Mouse (Mus musculus) cerebellum, postnatal 36 days (tissue): ENCODE results near the gene Alg2.

Source experiments
- DNase-seq, 2 experiments: peaks; one replicate each; pipeline ENCODE4 v3.0.0; 2021 to 2022; ENCODE audit warnings: mixed read lengths in 2 of 2

Gene Alg2

DNA sequence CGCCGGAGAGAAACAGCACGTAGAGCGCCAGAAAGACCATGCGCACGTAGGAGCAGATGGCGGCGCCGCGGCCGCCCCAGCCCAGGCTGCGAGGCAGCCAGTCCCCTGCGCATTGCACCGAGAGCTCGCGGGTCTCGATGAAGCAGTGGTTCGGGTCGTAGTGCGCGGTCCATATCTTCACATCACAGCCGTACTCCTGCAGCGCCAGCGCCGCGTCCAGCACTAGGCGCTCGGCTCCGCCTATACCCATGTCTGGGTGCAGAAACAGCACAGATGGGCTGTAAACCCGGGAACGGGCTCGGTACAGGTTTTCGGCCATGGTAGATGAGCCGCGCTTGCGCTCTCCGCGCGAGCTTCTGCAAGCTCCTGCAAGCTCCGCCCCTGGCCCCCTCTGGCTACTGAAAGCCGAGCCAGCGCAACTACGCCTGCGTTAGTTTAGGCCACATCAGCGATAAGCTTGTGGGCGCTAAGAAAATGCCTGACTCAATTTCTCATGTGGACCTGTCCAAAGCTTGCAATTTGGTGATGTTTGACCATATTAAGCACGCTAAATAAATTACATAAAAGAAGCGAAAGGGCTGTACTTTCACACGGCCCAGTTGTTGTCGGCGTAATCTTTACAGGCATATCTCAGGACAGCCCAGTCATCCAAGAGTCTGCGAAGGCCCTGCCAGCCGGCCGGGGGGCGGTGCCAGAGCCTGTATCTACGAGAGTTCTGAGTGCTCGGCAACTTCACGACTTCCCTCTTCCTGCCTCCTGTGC is at the start of gene Alg2, which contains the start of gene Sec61b:
TSS of gene Alg2 (minus strand) at position 366 of the 762 bp plus-strand sequence.
TSS of gene Sec61b (plus strand) at position 691 of the 762 bp plus-strand sequence.
- peak; percentile 98 for DNase-seq

DNA sequence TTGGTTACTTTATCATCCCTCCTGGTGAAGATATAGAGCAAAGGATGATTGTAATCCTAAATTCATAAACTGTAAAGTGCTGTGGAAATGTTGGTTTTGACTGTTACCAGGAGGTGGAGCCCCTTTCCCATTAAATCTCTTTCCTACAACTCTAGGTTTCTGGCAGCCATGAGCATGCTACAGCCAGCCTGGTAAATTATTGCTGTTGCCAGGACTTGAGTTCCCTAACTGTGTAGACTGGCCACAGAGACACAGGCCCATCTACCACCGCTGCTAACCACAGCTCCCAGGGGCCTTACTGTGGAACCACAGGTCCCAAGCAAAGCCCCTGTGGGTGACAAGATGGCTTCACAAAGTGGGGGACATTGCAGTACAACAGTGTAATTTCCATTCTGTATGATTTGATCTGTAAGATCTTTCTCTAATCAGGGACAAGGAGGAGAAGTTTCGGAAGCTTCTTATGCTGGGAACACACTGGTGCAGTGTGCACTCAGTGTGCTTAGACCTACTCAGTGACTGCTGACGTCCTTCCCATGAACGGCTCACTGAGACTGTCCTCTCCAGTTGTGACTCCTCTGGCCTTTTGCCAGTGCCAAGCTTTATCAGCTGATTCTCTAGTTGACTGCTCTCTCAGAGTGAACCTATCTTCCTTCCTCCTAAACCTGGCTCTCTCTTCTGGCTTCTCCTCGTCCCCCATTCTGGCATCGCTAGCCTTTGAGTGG is 47.9 kb upstream of the Alg2 start:
- DNase-seq = peak; percentile 14 to 39

DNA sequence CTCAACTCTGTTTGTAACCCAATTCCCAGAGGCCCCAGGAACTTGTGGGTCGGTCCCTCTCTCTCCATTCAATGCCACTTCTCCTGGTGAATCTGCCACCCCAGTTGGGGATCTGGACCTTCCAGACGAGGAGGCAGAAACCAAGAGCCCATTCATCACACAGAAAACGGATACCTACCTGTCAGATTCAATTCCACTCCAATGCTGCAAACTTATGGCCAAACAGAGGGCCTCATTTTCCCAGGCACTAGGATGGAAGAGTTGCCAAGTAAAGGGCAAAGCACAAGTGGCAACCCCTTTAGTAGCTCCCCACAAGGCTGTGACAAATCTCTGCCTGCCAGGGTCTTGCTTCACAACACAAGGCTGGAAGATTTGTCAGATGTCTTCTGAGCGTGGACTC is 45.9 kb upstream of the Alg2 start:
- no peak for DNase-seq

- DNase-seq = peak; percentile 36 to 53
Observed at GRCm38 (mm10) chr4:47518551-47519181, 44.5 kb upstream of the Alg2 start.

GRCm38 (mm10) chr4:47504841-47505517 is 30.8 kb upstream of the Alg2 start:
- no peak for DNase-seq

GRCm38 (mm10) chr4:47503045-47503444 is 28.9 kb upstream of the Alg2 start:
- no peak for DNase-seq

DNA sequence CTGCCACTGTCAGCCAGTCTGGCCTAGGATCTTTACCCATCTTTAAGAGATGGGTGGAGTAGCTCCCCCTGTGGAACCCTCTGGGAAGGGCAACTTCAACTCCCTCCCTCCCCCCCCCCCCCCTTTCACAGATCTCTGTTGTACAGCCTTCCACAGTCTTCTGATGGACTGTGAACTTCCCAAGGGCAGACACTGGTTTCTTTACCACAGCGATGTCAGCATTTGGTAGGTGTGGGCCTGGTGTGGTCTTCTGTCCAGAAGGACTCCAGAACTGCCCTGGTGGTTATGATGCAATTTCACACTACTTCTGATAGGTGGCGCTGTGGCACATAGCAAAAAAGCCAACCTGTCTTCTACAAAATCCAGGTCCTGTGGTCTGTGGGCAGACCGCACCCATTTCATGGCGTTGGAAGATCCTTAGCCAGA is 28.4 kb upstream of the Alg2 start:
- DNase-seq = peak; percentile 57 to 69

GRCm38 (mm10) chr4:47499121-47499545 is 25.0 kb upstream of the Alg2 start:
- no peak for DNase-seq

DNA sequence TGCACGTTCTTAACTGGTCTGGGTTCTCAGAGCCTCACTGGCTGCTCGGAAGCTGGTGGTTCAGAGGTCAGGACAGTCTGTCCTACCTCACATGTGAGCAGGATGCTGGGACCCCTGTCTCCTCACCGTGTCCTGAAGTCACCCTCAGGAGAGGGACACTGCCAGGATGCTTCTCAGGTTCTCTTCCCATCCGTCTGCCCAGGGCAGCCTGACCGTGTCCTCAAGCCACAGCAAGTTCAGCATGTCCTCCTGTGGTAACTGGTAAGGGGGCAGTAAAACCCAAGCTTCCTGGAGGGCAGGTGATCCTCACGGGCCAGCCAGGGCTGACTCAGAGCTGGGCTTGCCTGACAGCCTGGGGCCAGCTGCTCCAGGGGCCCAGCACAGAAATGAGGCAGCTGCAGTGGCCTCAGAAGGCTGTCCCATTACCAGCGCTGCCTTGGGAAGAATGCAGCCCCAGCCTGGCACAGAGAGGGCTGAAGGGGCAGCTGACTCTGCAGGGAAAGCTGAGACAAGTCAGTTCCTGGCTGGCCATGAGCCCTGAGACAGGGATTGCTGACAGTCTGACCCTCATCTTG is 23.8 kb upstream of the Alg2 start:
- no peak for DNase-seq

- no peak for DNase-seq
Observed at GRCm38 (mm10) chr4:47494686-47495085, 20.6 kb upstream of the Alg2 start.

DNA sequence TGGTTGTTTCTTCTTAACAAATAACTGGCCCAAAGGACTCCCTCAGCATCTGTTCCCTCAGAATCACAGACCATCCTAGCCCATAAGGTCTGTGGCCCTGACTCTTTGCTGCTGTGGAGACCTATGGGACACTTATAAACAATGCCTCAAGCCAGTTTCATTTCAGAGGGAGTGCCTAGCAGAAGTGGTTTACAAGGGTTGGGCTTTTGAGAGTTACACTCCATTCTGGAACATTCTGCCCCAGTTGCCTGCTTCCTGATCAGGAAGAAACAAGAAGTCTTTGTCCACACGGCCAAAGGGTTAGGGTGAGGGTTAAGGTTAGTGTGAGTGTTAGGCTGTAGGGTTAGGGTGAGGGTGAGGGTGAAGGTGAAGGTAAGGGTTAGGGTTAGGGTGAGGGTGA is 20.0 kb upstream of the Alg2 start:
- no peak for DNase-seq

GRCm38 (mm10) chr4:47493456-47493855 is 19.3 kb upstream of the Alg2 start:
- no peak for DNase-seq

GRCm38 (mm10) chr4:47492311-47493086 is 18.4 kb upstream of the Alg2 start:
- no peak for DNase-seq

DNA sequence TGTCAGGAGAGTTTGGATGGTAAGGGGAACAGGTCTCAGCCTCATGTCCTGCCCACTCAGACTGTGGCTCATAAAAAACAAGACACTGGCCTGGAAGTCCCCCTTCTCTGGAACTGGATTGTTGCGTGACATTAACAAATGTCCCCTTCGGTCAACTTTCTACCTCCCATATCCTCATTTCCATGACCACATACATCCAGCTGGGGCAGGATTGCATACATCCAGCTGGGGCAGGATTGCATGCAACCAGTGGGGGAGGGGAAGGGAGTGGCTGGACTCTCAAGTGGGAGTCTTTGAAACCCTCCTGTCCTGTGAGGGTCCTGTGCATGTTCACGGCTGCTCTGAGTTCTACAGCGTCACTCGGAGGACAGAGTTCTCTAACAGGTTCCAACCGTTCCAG is 17.1 kb upstream of the Alg2 start:
- no peak for DNase-seq

DNA sequence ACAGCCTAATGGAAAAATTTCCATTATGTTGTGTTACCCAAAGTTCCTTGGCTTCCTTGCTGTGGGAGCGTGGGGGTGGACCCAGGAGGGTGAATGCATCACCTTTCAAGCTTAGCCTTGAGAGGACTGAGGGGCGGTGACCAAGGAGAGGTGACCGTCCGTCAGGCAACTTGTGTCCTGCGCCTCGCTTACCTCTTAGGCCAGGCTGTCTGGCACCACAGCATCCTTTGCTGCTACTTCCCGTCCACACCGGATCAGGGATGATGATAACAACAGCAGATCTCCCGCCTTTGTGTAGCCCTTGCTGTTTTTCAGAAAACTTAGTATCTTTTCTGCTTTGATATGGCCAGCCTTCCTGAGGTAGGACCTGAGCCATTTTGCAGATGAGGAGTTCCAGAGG is 6.4 kb upstream of the Alg2 start:
- no peak for DNase-seq

- no peak for DNase-seq
Observed at GRCm38 (mm10) chr4:47480095-47480494, 6.0 kb upstream of the Alg2 start.

GRCm38 (mm10) chr4:47477539-47477938 is 3.4 kb upstream of the Alg2 start:
- no peak for DNase-seq

DNA sequence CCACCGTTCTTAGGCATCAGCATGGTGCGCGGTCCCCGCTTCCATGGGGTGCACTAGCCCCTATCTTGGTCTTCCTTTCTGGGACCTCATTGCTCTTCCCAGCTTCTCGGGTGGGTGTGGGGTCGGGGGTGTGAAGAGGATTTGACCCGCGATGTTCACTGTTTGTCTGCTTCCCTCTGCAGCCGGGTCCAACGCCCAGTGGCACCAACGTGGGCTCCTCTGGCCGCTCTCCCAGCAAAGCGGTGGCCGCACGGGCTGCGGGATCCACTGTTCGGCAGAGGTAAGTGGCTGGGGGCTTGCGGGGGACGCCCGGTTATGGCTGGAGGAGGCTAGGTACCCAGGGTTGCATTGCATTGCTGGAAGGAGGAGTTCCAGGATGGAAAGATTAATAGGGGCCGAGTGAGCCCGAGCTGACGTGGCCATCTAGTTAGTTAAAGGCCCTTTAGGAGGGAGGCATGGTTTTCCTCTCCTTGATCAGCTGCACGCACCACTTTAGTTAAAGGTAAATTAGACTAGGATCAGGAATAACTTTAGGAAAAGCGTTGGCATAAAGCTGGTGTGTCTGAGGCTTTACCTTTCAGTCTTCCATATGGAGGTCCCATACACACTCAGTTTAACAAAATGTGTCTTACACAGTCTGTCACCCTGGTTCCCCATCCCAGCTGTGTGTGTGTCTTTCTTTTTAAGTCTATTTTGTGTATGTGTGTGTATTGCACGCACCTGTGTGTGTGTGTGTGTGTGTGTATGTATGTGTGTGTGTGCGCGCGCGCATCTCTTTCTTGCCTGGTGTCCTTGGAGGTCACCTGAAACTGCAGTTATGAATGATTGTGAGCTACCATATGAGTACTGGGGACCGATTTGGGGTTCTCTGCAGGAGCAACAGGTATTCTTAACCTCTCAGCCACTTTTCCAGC is 854 bp upstream of the Alg2 start:
- DNase-seq = peak in 1 of 2 experiments; percentile 17

GRCm38 (mm10) chr4:47473586-47473967 is 556 bp downstream of the Alg2 start:
- no peak for DNase-seq

GRCm38 (mm10) chr4:47467196-47467595 is 6.9 kb downstream of the Alg2 start:
- DNase-seq = no peak
